Mouse (Mus musculus): ENCODE results near the gene Sdhaf1.

- TF ChIP-seq POLR2A (IDR thresholded peaks at IDR 0.05; ENCODE audit: low read depth, low read length) (no peak), CTCF (IDR thresholded peaks at IDR 0.05; ENCODE audit: extremely low read depth, insufficient read depth, insufficient read length, insufficient replicate concordance) (no peak)
Measured at GRCm38 (mm10) chr7:30282740-30283139, 41.0 kb downstream of the Sdhaf1 start.
